Mouse (Mus musculus) kidney, postnatal 25 days (tissue): ENCODE data around the gene Xpot.

Experiments
- DNase-seq, 2 experiments: peaks; one replicate each; pipeline ENCODE4 v3.0.0; 2021; ENCODE audit warnings: mixed read lengths in 2 of 2

Xpot gene

GRCm38 (mm10) chr10:121571511-121572147 lies 54.5 kb downstream of the Xpot start:
- no peak for DNase-seq

GRCm38 (mm10) chr10:121571031-121571430 lies 55.1 kb downstream of the Xpot start:
- DNase-seq: no peak

- no peak for DNase-seq
Observed at GRCm38 (mm10) chr10:121569796-121570195, 56.3 kb downstream of the Xpot start.

- no peak for DNase-seq
Observed at GRCm38 (mm10) chr10:121569001-121569589, 57.0 kb downstream of the Xpot start.

GRCm38 (mm10) chr10:121568534-121568933 lies 57.6 kb downstream of the Xpot start:
- no peak for DNase-seq

- no peak for DNase-seq
Observed at GRCm38 (mm10) chr10:121568026-121568425, 58.1 kb downstream of the Xpot start.

- DNase-seq: no peak
Observed at GRCm38 (mm10) chr10:121564447-121564846, 61.7 kb downstream of the Xpot start.

GRCm38 (mm10) chr10:121558231-121558630 lies 67.9 kb downstream of the Xpot start:
- no peak for DNase-seq

GRCm38 (mm10) chr10:121556263-121556662 lies 69.9 kb downstream of the Xpot start:
- DNase-seq: no peak

GRCm38 (mm10) chr10:121550334-121550733 lies 75.8 kb downstream of the Xpot start:
- DNase-seq: no peak

- no peak for DNase-seq
Observed at GRCm38 (mm10) chr10:121549670-121550069, 76.5 kb downstream of the Xpot start.

GRCm38 (mm10) chr10:121547162-121547561 lies 79.0 kb downstream of the Xpot start:
- no peak for DNase-seq

GRCm38 (mm10) chr10:121543577-121543976 lies 82.6 kb downstream of the Xpot start:
- DNase-seq: no peak

GRCm38 (mm10) chr10:121542156-121542555 lies 84.0 kb downstream of the Xpot start:
- DNase-seq: no peak
